Mouse (Mus musculus) spleen, adult 2 months (tissue): Measurements from ENCODE around the gene Mybph. TPM values are rescaled to one million over a fixed set of nuclear protein-coding genes. Genes with fewer than 3 reads are reported as not detected.

Experiments used
- DNase-seq, 2 experiments: peaks; one replicate each; pipeline versions ENCODE4 v3.0.0 to v3.0.0-alpha.2; 2012 to 2021; ENCODE audit warnings: low spot score in 2 of 2, low read depth in 1 of 2
- H3K27ac ChIP-seq: fragments of 200-500 bp; 2 replicates; pipeline ENCODE4 v1.5.1; 2012; ENCODE audit warnings: low read length, inconsistent platforms; ENCODE audit not compliant: insufficient read depth
- H3K27me3 ChIP-seq: fragments of 200-500 bp; 2 replicates; pipeline ENCODE4 v1.6.1; 2012; ENCODE audit warnings: mild to moderate bottlenecking, moderate library complexity, low read length, inconsistent platforms; ENCODE audit not compliant: control insufficient read depth, insufficient read depth
- H3K36me3 ChIP-seq: fragments of 200-500 bp; 2 replicates; pipeline ENCODE4 v1.6.1; 2012; ENCODE audit warnings: mild to moderate bottlenecking, low read length, inconsistent platforms; ENCODE audit not compliant: control insufficient read depth, insufficient read depth
- H3K4me1 ChIP-seq: fragments of 200-500 bp; 2 replicates; pipeline ENCODE4 v1.6.1; 2011; ENCODE audit warnings: inconsistent platforms; ENCODE audit not compliant: control insufficient read depth, insufficient read depth, insufficient read length
- H3K4me3 ChIP-seq: fragments of 200-500 bp; 2 replicates; pipeline ENCODE4 v1.5.1; 2011; ENCODE audit warnings: mild to moderate bottlenecking, inconsistent platforms; ENCODE audit not compliant: insufficient read depth, insufficient read length; ENCODE audit errors: extremely low read depth
- CTCF ChIP-seq: fragments of 200-500 bp; IDR thresholded peaks from 2 replicates; pipeline ENCODE4 v1.5.1; 2011; ENCODE audit warnings: mild to moderate bottlenecking, inconsistent platforms; ENCODE audit not compliant: insufficient read depth, insufficient read length, insufficient replicate concordance; ENCODE audit errors: extremely low read depth
- POLR2A ChIP-seq: fragments of 200-500 bp; IDR thresholded peaks from 2 replicates; pipeline ENCODE4 v1.6.1; 2011; ENCODE audit warnings: low read depth, low read length, inconsistent platforms
- WGBS: fragments of 180-500 bp; shearing (Covaris S2); methylation state at CpG from one replicate; pipeline ENCODE4 v1.1.7; 2018; 5-methylcytosine and 5-hydroxymethylcytosine counted together
- polyA plus RNA-seq: library from polyadenylated mRNA; depleted of rRNA; stranded (reverse); fragments of >200 nt; gene quantifications from 2 replicates; pipeline ENCODE4 v1.2.3, GENCODE M21; 2012

Mybph gene
- polyA plus RNA-seq, 1 experiment: not detected

GRCm38 (mm10) chr1:134210179-134210755 is 17.0 kb downstream of the Mybph start:
- no peaks in the 10 kb centered on the region for H3K27me3 ChIP-seq
- WGBS: 81% methylated on average over 6 of the region's 6 CpGs
- DNase-seq: no peak
- H3K4me3 ChIP-seq: no peak overlapping the region
- no peak for TF ChIP-seq CTCF
- TF ChIP-seq POLR2A: no peak
- no peaks in the 10 kb centered on the region for H3K4me1 ChIP-seq
- H3K36me3 ChIP-seq: no peaks in the 10 kb centered on the region
- H3K27ac ChIP-seq: no peak overlapping the region

DNA sequence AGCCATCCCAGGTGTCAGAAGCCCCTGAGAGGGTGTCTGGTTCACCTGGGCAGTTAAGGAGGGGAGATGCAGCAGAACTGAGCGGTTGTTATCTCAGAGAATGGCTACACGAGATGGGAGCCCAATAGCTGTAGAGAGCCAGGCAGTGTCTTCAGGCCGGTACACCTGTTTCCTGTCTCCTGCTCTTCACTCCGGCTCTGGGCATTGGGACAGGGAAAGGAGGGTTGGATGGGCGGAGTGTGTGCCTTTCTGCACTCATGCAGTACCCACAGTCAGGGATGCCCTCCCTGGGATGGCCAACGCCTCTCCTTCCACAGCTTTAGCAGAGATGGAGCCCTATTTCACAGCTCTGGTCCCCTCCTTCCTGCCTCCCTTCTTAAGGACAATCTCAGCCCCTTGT is 17.8 kb downstream of the Mybph start:
- Histone ChIP-seq H3K27me3 (no peaks in the 10 kb centered on the region), H3K27ac (no peak overlapping the region), H3K36me3 (no peaks in the 10 kb centered on the region), H3K4me1 (no peaks in the 10 kb centered on the region), H3K4me3 (no peak overlapping the region)
- WGBS: 71% methylated on average over 6 of the region's 6 CpGs
- TF ChIP-seq CTCF: no peak
- DNase-seq: no peak

DNA sequence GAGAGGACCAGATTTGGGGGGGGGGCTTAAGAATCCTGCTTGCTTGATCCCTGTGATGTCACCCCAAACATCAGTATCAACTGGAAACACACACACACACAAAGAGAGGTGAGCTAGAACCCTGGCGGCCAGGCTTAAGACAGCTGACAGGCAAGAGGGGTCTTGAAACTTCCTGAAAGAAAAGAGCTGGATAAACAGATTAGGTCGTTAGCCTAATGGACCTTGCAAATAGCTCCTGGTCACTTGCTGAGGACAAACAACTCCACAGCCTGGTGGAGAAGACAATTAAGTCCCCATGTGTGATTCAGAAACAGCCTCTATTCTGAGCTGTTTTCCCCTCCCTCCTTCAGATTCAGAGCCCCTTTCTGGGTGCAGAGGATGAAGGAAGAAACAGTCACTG is 18.4 kb downstream of the Mybph start:
- no peak for DNase-seq
- no peaks in the 10 kb centered on the region for H3K27me3 ChIP-seq
- no peak for TF ChIP-seq CTCF
- TF ChIP-seq POLR2A: no peak

DNA sequence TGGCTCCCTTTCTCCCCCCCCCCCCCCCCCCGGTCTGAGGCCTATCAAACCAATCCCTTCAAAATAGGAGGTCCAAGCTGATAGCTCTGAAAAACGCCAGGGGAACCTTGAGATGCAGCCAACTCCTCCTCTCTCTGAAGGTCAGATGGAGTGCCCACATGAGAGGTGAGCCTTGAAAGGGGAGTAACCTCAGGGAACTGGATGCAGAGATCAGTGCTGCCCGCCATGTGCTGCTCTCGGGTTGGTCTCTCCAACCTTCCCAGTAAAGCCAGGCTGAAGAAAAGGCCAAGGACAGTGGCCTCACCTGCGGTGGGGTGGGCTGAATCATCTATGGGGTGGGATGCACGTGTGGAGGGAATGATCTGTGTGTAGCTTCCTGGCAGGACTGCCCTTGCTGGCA is 19.1 kb downstream of the Mybph start:
- H3K27me3 ChIP-seq: no peaks in the 10 kb centered on the region
- 82% methylated on average over 6 of the region's 6 CpGs for WGBS

More for the DNA sequence above, 18.4 kb downstream of the Mybph start:
- Histone ChIP-seq H3K4me3 (no peak overlapping the region), H3K27ac (no peak overlapping the region), H3K4me1 (no peaks in the 10 kb centered on the region), H3K36me3 (no peaks in the 10 kb centered on the region)
- 56% methylated on average over 2 of the region's 2 CpGs for WGBS

GRCm38 (mm10) chr1:134213405-134213804 is 20.2 kb downstream of the Mybph start:
- no peak overlapping the region for H3K4me3 ChIP-seq
- H3K27me3 ChIP-seq: no peaks in the 10 kb centered on the region
- DNase-seq: no peak
- H3K4me1 ChIP-seq: no peaks in the 10 kb centered on the region
- TF ChIP-seq CTCF: no peak
- no peak overlapping the region for H3K27ac ChIP-seq
- 75% methylated on average over 7 of the region's 7 CpGs for WGBS
- H3K36me3 ChIP-seq: no peaks in the 10 kb centered on the region

More for the DNA sequence above, 19.1 kb downstream of the Mybph start:
- H3K27ac ChIP-seq: no peak overlapping the region
- H3K36me3 ChIP-seq: no peaks in the 10 kb centered on the region
- no peaks in the 10 kb centered on the region for H3K4me1 ChIP-seq
- no peak for TF ChIP-seq POLR2A
- no peak for TF ChIP-seq CTCF
- H3K4me3 ChIP-seq: no peak overlapping the region
- no peak for DNase-seq

DNA sequence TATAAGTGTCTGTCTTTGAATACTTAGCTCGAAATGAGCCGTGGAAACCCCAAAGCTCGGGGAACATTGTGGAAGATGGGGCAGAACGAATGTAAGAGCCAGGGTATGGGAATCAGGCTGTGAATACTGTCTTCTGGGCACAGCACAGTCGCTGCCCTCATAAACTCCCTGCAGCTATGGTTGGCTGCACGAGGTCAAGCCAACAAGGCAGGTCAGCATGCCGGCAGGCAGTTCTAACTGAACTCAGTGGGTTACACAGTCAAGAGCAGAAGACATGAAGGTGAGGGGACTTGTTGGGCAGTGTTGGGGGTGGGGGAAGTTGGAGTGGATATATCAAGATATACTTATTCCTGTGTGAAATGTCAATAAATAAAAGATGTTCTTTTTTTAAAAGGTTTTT is 21.8 kb downstream of the Mybph start:
- Histone ChIP-seq H3K4me3 (no peak overlapping the region), H3K36me3 (no peaks in the 10 kb centered on the region), H3K27ac (no peak overlapping the region), H3K4me1 (no peaks in the 10 kb centered on the region), H3K27me3 (no peaks in the 10 kb centered on the region)
- TF ChIP-seq CTCF (no peak), POLR2A (no peak)
- 80% methylated on average over 7 of the region's 7 CpGs for WGBS
- no peak for DNase-seq

DNA sequence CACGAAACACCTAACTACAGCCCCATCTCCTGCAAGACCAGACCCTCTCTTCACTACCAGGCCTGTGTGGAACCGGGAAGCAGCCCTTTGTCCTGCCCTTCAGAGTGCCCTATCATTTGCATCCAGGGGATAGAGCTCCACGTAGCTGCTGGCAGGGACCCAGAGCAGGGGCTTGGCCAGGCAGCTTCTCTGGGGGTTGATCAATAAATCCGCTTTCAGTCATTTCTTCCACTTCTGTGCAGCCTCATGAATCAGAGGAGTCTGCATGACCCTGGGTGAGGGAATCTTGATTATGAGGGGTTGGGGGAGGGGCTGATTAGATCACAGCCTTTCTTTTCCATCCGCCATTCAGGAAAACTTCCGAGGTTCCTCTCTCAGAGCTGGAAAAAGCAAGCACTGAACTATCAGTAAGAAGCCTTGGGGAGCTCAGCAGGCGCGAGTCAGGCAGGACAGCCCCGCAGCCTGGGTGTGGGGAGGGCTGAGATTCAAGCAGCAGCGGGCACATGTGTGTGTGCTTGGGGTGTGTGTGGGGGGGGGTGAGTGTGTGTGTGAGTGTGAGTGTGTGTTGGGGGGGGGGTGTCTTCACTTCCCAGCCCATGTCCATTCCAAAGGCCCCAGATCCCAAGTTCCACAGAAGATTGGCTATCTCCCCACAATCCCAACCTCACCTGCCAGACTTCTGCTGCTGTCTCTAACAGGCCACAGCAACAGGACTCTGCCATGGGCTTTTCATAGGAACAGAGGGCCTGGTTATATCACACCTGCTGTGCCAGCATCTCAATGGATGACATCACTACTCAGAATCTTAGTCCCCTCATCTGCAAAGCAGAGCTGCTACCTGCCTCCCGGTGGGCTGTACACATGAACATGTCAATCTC is 22.7 kb downstream of the Mybph start:
- Histone ChIP-seq H3K27ac (no peak overlapping the region), H3K36me3 (no peaks in the 10 kb centered on the region), H3K4me1 (no peaks in the 10 kb centered on the region), H3K4me3 (no peak overlapping the region), H3K27me3 (no peaks in the 10 kb centered on the region)
- DNase-seq: no peak
- TF ChIP-seq POLR2A: no peak
- TF ChIP-seq CTCF: no peak
- 70% methylated on average over 11 of the region's 11 CpGs for WGBS
